In the genomic region with DNA sequence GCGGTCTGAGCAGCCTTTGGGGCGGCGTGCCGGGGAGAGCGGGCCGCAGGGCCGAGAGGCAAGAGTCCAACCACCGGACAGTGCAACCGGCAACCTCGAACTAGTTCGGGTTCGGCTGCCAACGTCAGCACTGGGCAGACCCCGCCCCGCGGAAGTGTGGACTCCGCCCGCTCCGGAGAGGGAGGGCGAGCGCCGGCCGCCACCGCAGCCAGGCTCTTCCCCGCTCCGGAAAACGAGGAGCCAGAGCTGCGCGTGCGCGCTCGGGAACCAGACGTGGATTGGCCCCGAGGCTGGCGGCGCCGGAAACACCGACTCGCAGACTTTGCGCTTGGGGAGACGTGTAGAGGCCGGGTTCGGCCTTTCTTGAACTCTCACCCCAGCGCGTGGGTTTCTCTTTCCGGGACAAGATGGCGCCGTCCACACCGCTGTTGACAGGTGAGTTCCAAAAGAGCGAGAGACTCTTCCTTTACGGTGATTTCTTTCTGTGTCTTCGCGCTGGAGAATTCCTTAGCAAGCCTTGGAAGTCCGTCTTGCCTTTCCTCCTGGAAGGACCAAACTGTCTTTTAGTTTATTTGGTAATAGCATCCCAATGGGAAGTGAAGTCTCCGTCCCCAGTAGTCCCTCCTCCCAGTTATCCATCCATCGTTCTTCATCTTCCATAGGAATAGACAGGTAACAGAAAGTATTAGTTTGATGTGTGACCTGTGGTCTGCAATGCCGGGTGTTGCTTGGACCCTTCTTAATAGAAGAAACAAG, we compare ENCODE assay signal across 8 mouse cellular contexts. TPM values are rescaled to one million over a fixed set of nuclear protein-coding genes. Genes with fewer than 3 reads are reported as not detected.
A peak's percentile ranks its signal among the peaks of the same experiment; 100 is the strongest.
DNase-seq lines count a peak whose midpoint lies in the region; ATAC-seq lines count a peak whose summit lies in the region.

A gene (plus strand): TSS at position 170 of the 756 bp plus-strand sequence.
A gene (minus strand): TSS at position 241 of the 756 bp plus-strand sequence.

- ATAC-seq in hematopoietic stem cell, adult 5-6 weeks (replicated peaks in 1 of 2; ENCODE audit: insufficient read depth in 1 of 2, low FRiP score in 2 of 2, low TSS enrichment in 1 of 2, low read depth in 1 of 2, poor library complexity in 2 of 2, severe bottlenecking in 2 of 2): peak; percentile 97 to 98
- peak; percentile 100 for ATAC-seq in lung, embryonic 16.5 days (ENCODE audit: low read depth)

- H3K4me1 ChIP-seq in lung, embryonic 16.5 days (replicated peaks; ENCODE audit: control insufficient read depth, insufficient read depth, low read length): peaks cover 9% of the 10 kb centered on the region

- under 1% methylated on average over 57 of the region's 57 CpGs for WGBS in lung, embryonic 16.5 days

- peak within 1 kb of the TSS; percentile 98 for H3K9ac ChIP-seq in lung, embryonic 16.5 days (ENCODE audit: low read length)

- DNase-seq in MEL-GATA-1-ER (ENCODE audit: extremely low read depth, low read depth): peak; percentile 92
- peak; percentile 98 for DNase-seq in cerebellum, adult 8-10 months
- DNase-seq in forelimb bud, embryonic 11.5 days (ENCODE audit: low read depth, low spot score): peak; percentile 97
- DNase-seq in layer of hippocampus, adult 9-10 months (ENCODE audit: low spot score): peak; percentile 92
- DNase-seq in ovary, postnatal 10 days (ENCODE audit: low spot score): peak; percentile 85
- peak; percentile 97 to 98 for DNase-seq in thymus, postnatal 10 days (ENCODE audit: low spot score in 2 of 2)

- no peaks in the 10 kb centered on the region for H3K27me3 ChIP-seq in lung, embryonic 16.5 days (ENCODE audit: control insufficient read depth, insufficient read depth, low read depth, low read length)

- H3K4me3 ChIP-seq in lung, embryonic 16.5 days (ENCODE audit: low read length): peak within 1 kb of the TSS; percentile 68

- no peaks in the 10 kb centered on the region for H3K9me3 ChIP-seq in lung, embryonic 16.5 days (ENCODE audit: control insufficient read depth, low read length)

- H3K36me3 ChIP-seq in lung, embryonic 16.5 days (ENCODE audit: control insufficient read depth, insufficient read depth, low read length): peaks cover 10% of the 10 kb centered on the region

- peak within 1 kb of the TSS; percentile 74 for H3K4me2 ChIP-seq in lung, embryonic 16.5 days (ENCODE audit: low read depth, low read length)

- H3K27ac ChIP-seq in lung, embryonic 16.5 days (ENCODE audit: low read length): peak within 1 kb of the TSS; percentile 81

RNA-seq across cellular contexts. Expression of the first gene that starts in this region (rescaled TPM):
- 115 and 125 TPM in 2 replicates for total RNA-seq in hematopoietic stem cell, adult 5-6 weeks (2017)
- 50.9 and 52.1 TPM in 2 replicates for polyA plus RNA-seq in lung, embryonic 16.5 days (2015; fragmentation: Nextera tagmentation; extraction: Ambion mirVana)

RNA-seq across cellular contexts. Expression of the second gene that starts in this region (rescaled TPM):
- 78.7 and 86.1 TPM in 2 replicates for total RNA-seq in hematopoietic stem cell, adult 5-6 weeks (2017)
- 138 and 140 TPM in 2 replicates for polyA plus RNA-seq in lung, embryonic 16.5 days (2015; fragmentation: Nextera tagmentation; extraction: Ambion mirVana)

Comparison
In these comparisons a context has a peak if more than half of its experiments do, and no peak if none do; other contexts are left out.
1. Peak in every context shown above with its lines: DNase-seq, ATAC-seq, H3K4me3 ChIP-seq and H3K27ac ChIP-seq.